Mouse (Mus musculus): ENCODE measurements around the gene Myod1.
A peak's percentile ranks its signal among the peaks of the same experiment; 100 is the strongest.

Myod1 gene

GRCm38 (mm10) chr7:46376172-46377007 lies at the start of gene Myod1:
Gene Myod1, plus strand, starts transcription at chr7:46376474.
- DNase-seq (ENCODE audit: low read depth, low spot score), result no peak

GRCm38 (mm10) chr7:46327896-46328295 lies 48.4 kb upstream of the Myod1 start:
- DNase-seq (ENCODE audit: low read depth, low spot score), result no peak

- no peak for DNase-seq (ENCODE audit: low read depth, low spot score)
Measured at GRCm38 (mm10) chr7:46337397-46337796, 38.9 kb upstream of the Myod1 start.

- no peak for DNase-seq (ENCODE audit: low read depth, low spot score)
Measured at GRCm38 (mm10) chr7:46339818-46340217, 36.5 kb upstream of the Myod1 start.

GRCm38 (mm10) chr7:46340295-46340694 lies 36.0 kb upstream of the Myod1 start:
- no peak for DNase-seq (ENCODE audit: low read depth, low spot score)

- no peak for DNase-seq (ENCODE audit: low read depth, low spot score)
Measured at GRCm38 (mm10) chr7:46341471-46341870, 34.8 kb upstream of the Myod1 start.

- no peak for DNase-seq (ENCODE audit: low read depth, low spot score)
Measured at GRCm38 (mm10) chr7:46347692-46348091, 28.6 kb upstream of the Myod1 start.

- DNase-seq (ENCODE audit: low read depth, low spot score), result no peak
Measured at GRCm38 (mm10) chr7:46348813-46349212, 27.5 kb upstream of the Myod1 start.

GRCm38 (mm10) chr7:46350119-46350702 lies 26.1 kb upstream of the Myod1 start:
- no peak for DNase-seq (ENCODE audit: low read depth, low spot score)

GRCm38 (mm10) chr7:46352748-46353147 lies 23.5 kb upstream of the Myod1 start:
- no peak for DNase-seq (ENCODE audit: low read depth, low spot score)

GRCm38 (mm10) chr7:46353216-46353615 lies 23.1 kb upstream of the Myod1 start:
- DNase-seq (ENCODE audit: low read depth, low spot score), result no peak

- peak; percentile 33 for DNase-seq (ENCODE audit: low read depth, low spot score)
Measured at GRCm38 (mm10) chr7:46353875-46354274, 22.4 kb upstream of the Myod1 start.

- DNase-seq (ENCODE audit: low read depth, low spot score), result no peak
Measured at GRCm38 (mm10) chr7:46361776-46362175, 14.5 kb upstream of the Myod1 start.

GRCm38 (mm10) chr7:46364154-46364553 lies 12.1 kb upstream of the Myod1 start:
- no peak for DNase-seq (ENCODE audit: low read depth, low spot score)

- no peak for DNase-seq (ENCODE audit: low read depth, low spot score)
Measured at GRCm38 (mm10) chr7:46365810-46366209, 10.5 kb upstream of the Myod1 start.

GRCm38 (mm10) chr7:46371104-46371503 lies 5.2 kb upstream of the Myod1 start:
- no peak for DNase-seq (ENCODE audit: low read depth, low spot score)

- DNase-seq (ENCODE audit: low read depth, low spot score), result no peak
Measured at GRCm38 (mm10) chr7:46377008-46377346, 703 bp downstream of the Myod1 start.

- peak; percentile 48 for DNase-seq (ENCODE audit: low read depth, low spot score)
Measured at GRCm38 (mm10) chr7:46378123-46378522, 1.8 kb downstream of the Myod1 start.

GRCm38 (mm10) chr7:46378983-46379382 lies 2.7 kb downstream of the Myod1 start:
- DNase-seq (ENCODE audit: low read depth, low spot score), result peak; percentile 79

- no peak for DNase-seq (ENCODE audit: low read depth, low spot score)
Measured at GRCm38 (mm10) chr7:46380625-46381024, 4.4 kb downstream of the Myod1 start.

- DNase-seq (ENCODE audit: low read depth, low spot score), result no peak
Measured at GRCm38 (mm10) chr7:46387430-46387829, 11.2 kb downstream of the Myod1 start.

- peak; percentile 76 for DNase-seq (ENCODE audit: low read depth, low spot score)
Measured at GRCm38 (mm10) chr7:46389456-46390085, 13.3 kb downstream of the Myod1 start.

- DNase-seq (ENCODE audit: low read depth, low spot score), result no peak
Measured at GRCm38 (mm10) chr7:46390226-46390625, 14.0 kb downstream of the Myod1 start.

Data from CD4-positive, CD25-positive, alpha-beta regulatory T cell, adult 2 months (primary cell).